16 mouse cellular contexts compared by ENCODE assay signal in the genomic region with DNA sequence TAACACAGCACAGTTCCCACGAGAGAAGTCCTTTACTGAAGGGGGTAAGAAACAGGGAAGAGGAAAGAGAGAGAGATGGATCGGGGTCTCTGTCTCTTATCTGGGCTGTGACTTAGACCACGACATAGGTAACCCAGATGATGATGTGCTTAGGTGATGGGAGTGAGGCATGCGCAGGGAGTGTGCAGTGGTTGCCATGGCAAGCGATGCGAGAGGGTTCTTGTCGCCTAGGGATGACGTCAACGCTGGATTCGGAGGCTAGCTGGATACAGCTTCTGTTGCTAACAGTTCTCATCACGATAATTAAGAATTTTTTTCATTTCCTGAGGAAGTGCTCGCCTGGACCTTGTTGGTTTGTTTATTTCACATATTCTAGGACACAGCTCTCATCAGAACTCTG. TPM values are rescaled to one million over a fixed set of nuclear protein-coding genes. Genes with fewer than 3 reads are reported as not detected.
DNase-seq lines count a peak whose midpoint lies in the region; ATAC-seq and TF ChIP-seq lines count a peak whose summit lies in the region.
"Had no signal": no experiment of that assay in that cellular context is flagged by ENCODE, and none has a peak within 500 bp of the region (broad histone marks: within the 10 kb centered on the region; RNA-seq: fewer than 3 reads in every experiment).

No protein-coding gene starts in this region.

- H3K27me3 ChIP-seq in midbrain, embryonic 11.5 days (ENCODE audit: control insufficient read depth, insufficient read depth, low read length): no peaks in the 10 kb centered on the region
- H3K27me3 ChIP-seq: embryonic facial prominence, embryonic 13.5 days; forebrain, embryonic 12.5 days; limb, embryonic 13.5 days; Patski had no signal

- no peak for TF ChIP-seq CTCF in layer of hippocampus, adult 2 months (conservative IDR thresholded peaks at IDR 0.05)

- intact Hi-C loops in left cerebral cortex, postnatal 10 days (cut with DNase I): no loop called here

- no peak overlapping the region for H3K9ac ChIP-seq in midbrain, embryonic 11.5 days (ENCODE audit: low read length)
- H3K9ac ChIP-seq: embryonic facial prominence, embryonic 13.5 days; forebrain, embryonic 12.5 days; limb, embryonic 13.5 days; lung, embryonic 14.5 days had no signal

- peak; percentile 20 for DNase-seq in lung, postnatal 10 days
- no peak for DNase-seq in lung, postnatal 25 days (ENCODE audit: low spot score)
- peak; percentile 75 to 82 for DNase-seq in layer of hippocampus, adult 2 months (ENCODE audit: low spot score in 2 of 2)
- peak; percentile 69 to 70 for DNase-seq in left cerebral cortex, postnatal 10 days (ENCODE audit: extremely low spot score in 1 of 2, low spot score in 2 of 2)
- DNase-seq in telencephalon, adult 2 months (ENCODE audit: low read depth, low spot score): peak; percentile 72
- DNase-seq in cerebellum, adult 11-12 months: no peak
- DNase-seq in adrenal gland, postnatal 14 days: no peak
- no peak for DNase-seq in midbrain, embryonic 11.5 days (ENCODE audit: low spot score, missing footprints)
- DNase-seq: adrenal gland, postnatal 36 days; cerebellum, adult 2 months; kidney, adult 11 months; lung, embryonic 14.5 days had no signal

- H3K4me3 ChIP-seq in layer of hippocampus, adult 2 months: peak overlapping the region; percentile 17; the same call in 1 of the 2 replicates
- no peak overlapping the region for H3K4me3 ChIP-seq in midbrain, embryonic 11.5 days (ENCODE audit: low read depth, low read length)
- H3K4me3 ChIP-seq: embryonic facial prominence, embryonic 13.5 days; forebrain, embryonic 12.5 days; limb, embryonic 13.5 days had no signal

- H3K36me3 ChIP-seq in midbrain, embryonic 11.5 days (ENCODE audit: control insufficient read depth, insufficient read depth, low read length): no peaks in the 10 kb centered on the region
- H3K36me3 ChIP-seq: embryonic facial prominence, embryonic 13.5 days; forebrain, embryonic 12.5 days; limb, embryonic 13.5 days had no signal

- no peaks in the 10 kb centered on the region for H3K4me1 ChIP-seq in midbrain, embryonic 11.5 days (ENCODE audit: control insufficient read depth, insufficient read depth, low read length)
- H3K4me1 ChIP-seq: embryonic facial prominence, embryonic 13.5 days; forebrain, embryonic 12.5 days; limb, embryonic 13.5 days had no signal

- no peaks in the 10 kb centered on the region for H3K9me3 ChIP-seq in midbrain, embryonic 11.5 days (ENCODE audit: control insufficient read depth, low read length)
- H3K9me3 ChIP-seq: embryonic facial prominence, embryonic 13.5 days; forebrain, embryonic 12.5 days; limb, embryonic 13.5 days had no signal

- no peak overlapping the region for H3K4me2 ChIP-seq in midbrain, embryonic 11.5 days
- H3K4me2 ChIP-seq: embryonic facial prominence, embryonic 13.5 days; forebrain, embryonic 12.5 days; limb, embryonic 13.5 days; lung, embryonic 14.5 days had no signal

- peak overlapping the region; percentile 57; the same call in 1 of the 2 replicates for H3K27ac ChIP-seq in layer of hippocampus, adult 2 months
- no peak overlapping the region for H3K27ac ChIP-seq in midbrain, embryonic 11.5 days (ENCODE audit: low read depth, low read length)
- H3K27ac ChIP-seq: embryonic facial prominence, embryonic 13.5 days; forebrain, embryonic 12.5 days; limb, embryonic 13.5 days had no signal

- ATAC-seq in midbrain, embryonic 11.5 days (ENCODE audit: low FRiP score): no peak
- ATAC-seq: Patski had no signal

- 84% methylated on average over 12 of the region's 12 CpGs for WGBS in midbrain, embryonic 11.5 days

RNA-seq across cellular contexts. Expression of a gene that starts 27.1 kb away (rescaled TPM):
- total RNA-seq in layer of hippocampus, adult 2 months (2021): 1 to 10 TPM; 1.4 to 1.7 TPM
- 1 to 10 TPM; 2.2 to 2.6 TPM for total RNA-seq in left cerebral cortex, postnatal 10 days (2021)
- total RNA-seq in adrenal gland, postnatal 14 days (2021): 45.9 and 50.8 TPM in 2 replicates
- polyA plus RNA-seq in midbrain, embryonic 11.5 days (2014; fragmentation: Nextera tagmentation; extraction: Ambion mirVana): 53.0 and 58.4 TPM in 2 replicates

Comparison
In these comparisons a context has a peak if more than half of its experiments do, and no peak if none do; other contexts are left out.
1. DNase-seq: peak in lung, postnatal 10 days (single experiment), layer of hippocampus, adult 2 months (2 of 2), left cerebral cortex, postnatal 10 days (2 of 2) and telencephalon, adult 2 months (single experiment); none in lung, postnatal 25 days (single experiment), cerebellum, adult 11-12 months (single experiment), adrenal gland, postnatal 14 days (single experiment) and midbrain, embryonic 11.5 days (single experiment).
2. RNA of a gene that starts 27.1 kb away (total RNA-seq): 45.9 to 50.8 TPM in adrenal gland, postnatal 14 days; 2.2 to 2.6 TPM in left cerebral cortex, postnatal 10 days and 1.4 to 1.7 TPM in layer of hippocampus, adult 2 months; every median in the first group is over 10 times any median in the second.